Mouse (Mus musculus) spleen, adult 2 months (tissue): ENCODE measurements around the gene Pls1. TPM values are rescaled to one million over a fixed set of nuclear protein-coding genes. Genes with fewer than 3 reads are reported as not detected.

ENCODE experiments used
- DNase-seq, 2 experiments: peaks; one replicate each; pipeline versions ENCODE4 v3.0.0 to v3.0.0-alpha.2; 2012 to 2021; ENCODE audit warnings: low spot score in 2 of 2, low read depth in 1 of 2
- H3K27ac ChIP-seq: fragments of 200-500 bp; 2 replicates; pipeline ENCODE4 v1.5.1; 2012; ENCODE audit warnings: low read length, inconsistent platforms; ENCODE audit not compliant: insufficient read depth
- H3K27me3 ChIP-seq: fragments of 200-500 bp; 2 replicates; pipeline ENCODE4 v1.6.1; 2012; ENCODE audit warnings: mild to moderate bottlenecking, moderate library complexity, low read length, inconsistent platforms; ENCODE audit not compliant: control insufficient read depth, insufficient read depth
- H3K36me3 ChIP-seq: fragments of 200-500 bp; 2 replicates; pipeline ENCODE4 v1.6.1; 2012; ENCODE audit warnings: mild to moderate bottlenecking, low read length, inconsistent platforms; ENCODE audit not compliant: control insufficient read depth, insufficient read depth
- H3K4me1 ChIP-seq: fragments of 200-500 bp; 2 replicates; pipeline ENCODE4 v1.6.1; 2011; ENCODE audit warnings: inconsistent platforms; ENCODE audit not compliant: control insufficient read depth, insufficient read depth, insufficient read length
- H3K4me3 ChIP-seq: fragments of 200-500 bp; 2 replicates; pipeline ENCODE4 v1.5.1; 2011; ENCODE audit warnings: mild to moderate bottlenecking, inconsistent platforms; ENCODE audit not compliant: insufficient read depth, insufficient read length; ENCODE audit errors: extremely low read depth
- CTCF ChIP-seq: fragments of 200-500 bp; IDR thresholded peaks from 2 replicates; pipeline ENCODE4 v1.5.1; 2011; ENCODE audit warnings: mild to moderate bottlenecking, inconsistent platforms; ENCODE audit not compliant: insufficient read depth, insufficient read length, insufficient replicate concordance; ENCODE audit errors: extremely low read depth
- POLR2A ChIP-seq: fragments of 200-500 bp; IDR thresholded peaks from 2 replicates; pipeline ENCODE4 v1.6.1; 2011; ENCODE audit warnings: low read depth, low read length, inconsistent platforms
- WGBS: fragments of 180-500 bp; shearing (Covaris S2); methylation state at CpG from one replicate; pipeline ENCODE4 v1.1.7; 2018; 5-methylcytosine and 5-hydroxymethylcytosine counted together
- polyA plus RNA-seq: library from polyadenylated mRNA; depleted of rRNA; stranded (reverse); fragments of >200 nt; gene quantifications from 2 replicates; pipeline ENCODE4 v1.2.3, GENCODE M21; 2012

The Pls1 gene
- polyA plus RNA-seq, 1 experiment, result 0.49 TPM

- Histone ChIP-seq H3K27ac (no peak overlapping the region), H3K36me3 (no peaks in the 10 kb centered on the region), H3K4me3 (no peak overlapping the region), H3K4me1 (no peaks in the 10 kb centered on the region; the same call in 1 of the 2 replicates), H3K27me3 (no peaks in the 10 kb centered on the region; the same call in 1 of the 2 replicates)
- peak; percentile 54 to 68 for DNase-seq
- TF ChIP-seq CTCF, result peak; percentile 45; the same call in 1 of the 2 replicates
- TF ChIP-seq POLR2A, result no peak; the same call in 1 of the 2 replicates
- 24% methylated on average over 4 of the region's 4 CpGs for whole genome bisulfite sequencing
Observed at GRCm38 (mm10) chr9:95852896-95853295, 7.8 kb upstream of the Pls1 start.

GRCm38 (mm10) chr9:95851671-95852070 is 6.6 kb upstream of the Pls1 start:
- 76% methylated on average over 11 of the region's 11 CpGs for WGBS
- no peaks in the 10 kb centered on the region; the same call in 1 of the 2 replicates for H3K27me3 ChIP-seq
- DNase-seq, result no peak
- no peak overlapping the region for H3K4me3 ChIP-seq
- no peaks in the 10 kb centered on the region for H3K4me1 ChIP-seq
- no peaks in the 10 kb centered on the region for H3K36me3 ChIP-seq
- TF ChIP-seq CTCF (no peak), POLR2A (no peak)
- H3K27ac ChIP-seq, result no peak overlapping the region

GRCm38 (mm10) chr9:95845711-95846110 is 600 bp upstream of the Pls1 start:
- WGBS, result 79% methylated on average over 4 of the region's 4 CpGs
- DNase-seq, result no peak
- Histone ChIP-seq H3K27ac (no peak overlapping the region), H3K36me3 (no peaks in the 10 kb centered on the region), H3K4me3 (no peak overlapping the region), H3K4me1 (peaks cover 8% of the 10 kb centered on the region), H3K27me3 (peaks cover 5% of the 10 kb centered on the region)
- TF ChIP-seq POLR2A (no peak), CTCF (no peak)

- Histone ChIP-seq H3K27ac (no peak overlapping the region), H3K36me3 (no peaks in the 10 kb centered on the region), H3K27me3 (no peaks in the 10 kb centered on the region), H3K4me3 (no peak overlapping the region), H3K4me1 (peaks cover 10% of the 10 kb centered on the region)
- DNase-seq, result no peak
- TF ChIP-seq CTCF (no peak), POLR2A (no peak)
- WGBS, result 86% methylated on average over 3 of the region's 3 CpGs
Observed at GRCm38 (mm10) chr9:95839424-95839823, 5.7 kb downstream of the Pls1 start.

- no peaks in the 10 kb centered on the region; the same call in 1 of the 2 replicates for H3K27me3 ChIP-seq
- H3K27ac ChIP-seq, result no peak overlapping the region
- WGBS, result 42% methylated on average over 10 of the region's 10 CpGs
- no peak for TF ChIP-seq CTCF
- TF ChIP-seq POLR2A, result no peak
- H3K4me3 ChIP-seq, result no peak overlapping the region
- no peaks in the 10 kb centered on the region for H3K36me3 ChIP-seq
- DNase-seq, result no peak
- peaks cover 10% of the 10 kb centered on the region for H3K4me1 ChIP-seq
Observed at GRCm38 (mm10) chr9:95835741-95836140, 9.4 kb downstream of the Pls1 start.

GRCm38 (mm10) chr9:95834799-95835198 is 10.3 kb downstream of the Pls1 start:
- H3K36me3 ChIP-seq, result no peaks in the 10 kb centered on the region
- no peak for TF ChIP-seq POLR2A
- no peak for TF ChIP-seq CTCF
- no peak for DNase-seq
- no peak overlapping the region for H3K4me3 ChIP-seq
- WGBS, result 4% methylated on average over 3 of the region's 3 CpGs
- peaks cover 10% of the 10 kb centered on the region for H3K4me1 ChIP-seq
- no peaks in the 10 kb centered on the region; the same call in 1 of the 2 replicates for H3K27me3 ChIP-seq
- H3K27ac ChIP-seq, result no peak overlapping the region

- WGBS, result 33% methylated on average over 3 of the region's 3 CpGs
Observed at GRCm38 (mm10) chr9:95832758-95833157, 12.4 kb downstream of the Pls1 start.

More at GRCm38 (mm10) chr9:95832758-95833157, 12.4 kb downstream of the Pls1 start:
- Histone ChIP-seq H3K27me3 (no peaks in the 10 kb centered on the region; the same call in 1 of the 2 replicates), H3K27ac (no peak overlapping the region), H3K4me1 (peaks cover 10% of the 10 kb centered on the region), H3K4me3 (no peak overlapping the region), H3K36me3 (no peaks in the 10 kb centered on the region)
- DNase-seq, result no peak
- TF ChIP-seq POLR2A, result no peak
